Mouse (Mus musculus): ENCODE measurements at regions not wholly inside any gene's neighbourhood (a gene's known extent, or its start where the extent isn't known, plus 50 kb on each side); places are given as distances from the start of the nearest gene placed in this dataset.

GRCm38 (mm10) chr5:120251697-120252401 is 135.6 kb downstream of the Rbm19 start:
- DNase-seq (ENCODE audit: low read depth, low spot score): no peak

GRCm38 (mm10) chr5:120252551-120252950 is 136.3 kb downstream of the Rbm19 start:
- DNase-seq (ENCODE audit: low read depth, low spot score): peak; percentile 58

GRCm38 (mm10) chr5:120262715-120263273 is 146.5 kb downstream of the Rbm19 start:
- no peak for DNase-seq (ENCODE audit: low read depth, low spot score)

GRCm38 (mm10) chr5:120269416-120269860 is 153.2 kb downstream of the Rbm19 start:
- no peak for DNase-seq (ENCODE audit: low read depth, low spot score)

- no peak for DNase-seq (ENCODE audit: low read depth, low spot score)
These were observed 154.8 kb downstream of the Rbm19 start for GRCm38 (mm10) chr5:120270887-120271616.

- DNase-seq (ENCODE audit: low read depth, low spot score): no peak
These were observed 155.3 kb upstream of the Lhx5 start for GRCm38 (mm10) chr5:120276229-120276628.

- DNase-seq (ENCODE audit: low read depth, low spot score): no peak
These were observed 151.2 kb upstream of the Lhx5 start for GRCm38 (mm10) chr5:120280321-120280720.

- peak; percentile 75 for DNase-seq (ENCODE audit: low read depth, low spot score)
These were observed 150.4 kb upstream of the Lhx5 start for GRCm38 (mm10) chr5:120280991-120281602.

GRCm38 (mm10) chr5:120281840-120282565 is 149.5 kb upstream of the Lhx5 start:
- DNase-seq (ENCODE audit: low read depth, low spot score): peak; percentile 51

- DNase-seq (ENCODE audit: low read depth, low spot score): no peak
These were observed 146.9 kb upstream of the Lhx5 start for GRCm38 (mm10) chr5:120284625-120285024.

GRCm38 (mm10) chr5:120285036-120285435 is 146.5 kb upstream of the Lhx5 start:
- DNase-seq (ENCODE audit: low read depth, low spot score): no peak

GRCm38 (mm10) chr5:120286787-120287186 is 144.7 kb upstream of the Lhx5 start:
- no peak for DNase-seq (ENCODE audit: low read depth, low spot score)

GRCm38 (mm10) chr5:120288036-120288684 is 143.3 kb upstream of the Lhx5 start:
- DNase-seq (ENCODE audit: low read depth, low spot score): peak; percentile 62

- DNase-seq (ENCODE audit: low read depth, low spot score): no peak
These were observed 136.9 kb upstream of the Lhx5 start for GRCm38 (mm10) chr5:120294526-120295078.

- DNase-seq (ENCODE audit: low read depth, low spot score): peak; percentile 74
These were observed 134.3 kb upstream of the Lhx5 start for GRCm38 (mm10) chr5:120297190-120297589.

GRCm38 (mm10) chr5:120297665-120298282 is 133.7 kb upstream of the Lhx5 start:
- peak; percentile 86 for DNase-seq (ENCODE audit: low read depth, low spot score)

- no peak for DNase-seq (ENCODE audit: low read depth, low spot score)
These were observed 129.8 kb upstream of the Lhx5 start for GRCm38 (mm10) chr5:120301672-120302071.

- no peak for DNase-seq (ENCODE audit: low read depth, low spot score)
These were observed 129.2 kb upstream of the Lhx5 start for GRCm38 (mm10) chr5:120302307-120302706.

- no peak for DNase-seq (ENCODE audit: low read depth, low spot score)
These were observed 127.2 kb upstream of the Lhx5 start for GRCm38 (mm10) chr5:120304295-120304701.

GRCm38 (mm10) chr5:120312299-120312698 is 119.2 kb upstream of the Lhx5 start:
- DNase-seq (ENCODE audit: low read depth, low spot score): peak; percentile 41

Measured in R1 (cell line).